Mouse (Mus musculus) cerebellum, postnatal 25 days (tissue): ENCODE measurements around the gene H2afj.

Source experiments
- DNase-seq, 2 experiments: peaks; one replicate each; pipeline ENCODE4 v3.0.0; 2021; ENCODE audit warnings: mixed read lengths in 2 of 2

H2afj gene

GRCm38 (mm10) chr6:136806819-136807218 lies 1.2 kb upstream of the H2afj start:
- DNase-seq, result no peak

GRCm38 (mm10) chr6:136807395-136808013 lies 540 bp upstream of the H2afj start:
- DNase-seq, result no peak

- no peak for DNase-seq
These were observed 595 bp downstream of the H2afj start for GRCm38 (mm10) chr6:136808631-136809046.

- no peak for DNase-seq
These were observed 1.0 kb downstream of the H2afj start for GRCm38 (mm10) chr6:136809077-136809476.

- DNase-seq, result no peak
These were observed 1.6 kb downstream of the H2afj start for GRCm38 (mm10) chr6:136809673-136810072.

- no peak for DNase-seq
These were observed 3.2 kb downstream of the H2afj start for GRCm38 (mm10) chr6:136811196-136811595.

GRCm38 (mm10) chr6:136813117-136813516 lies 5.1 kb downstream of the H2afj start:
- DNase-seq, result no peak

- DNase-seq, result no peak
These were observed 7.3 kb downstream of the H2afj start for GRCm38 (mm10) chr6:136815381-136815780.

- no peak for DNase-seq
These were observed 8.8 kb downstream of the H2afj start for GRCm38 (mm10) chr6:136816826-136817225.

- DNase-seq, result no peak
These were observed 9.5 kb downstream of the H2afj start for GRCm38 (mm10) chr6:136817549-136817948.

- no peak for DNase-seq
These were observed 12.3 kb downstream of the H2afj start for GRCm38 (mm10) chr6:136820381-136820780.

- DNase-seq, result no peak
These were observed 13.0 kb downstream of the H2afj start for GRCm38 (mm10) chr6:136821086-136821485.

GRCm38 (mm10) chr6:136824987-136825386 lies 16.9 kb downstream of the H2afj start:
- no peak for DNase-seq

- DNase-seq, result no peak
These were observed 19.1 kb downstream of the H2afj start for GRCm38 (mm10) chr6:136827116-136827515.

GRCm38 (mm10) chr6:136827516-136827880 lies 19.5 kb downstream of the H2afj start, which contains the start of gene BC049715:
Gene BC049715, plus strand, starts transcription at chr6:136827626.
- no peak for DNase-seq

GRCm38 (mm10) chr6:136827881-136828561 lies 20.0 kb downstream of the H2afj start, which contains the start of gene Wbp11:
Gene Wbp11, minus strand, starts transcription at chr6:136828233.
- peak; percentile 96 for DNase-seq

- no peak for DNase-seq
These were observed 20.6 kb downstream of the H2afj start for GRCm38 (mm10) chr6:136828681-136829080.

- no peak for DNase-seq
These were observed 23.7 kb downstream of the H2afj start for GRCm38 (mm10) chr6:136831712-136832111.

- no peak for DNase-seq
These were observed 27.3 kb downstream of the H2afj start, which contains the start of gene Smco3 for GRCm38 (mm10) chr6:136835352-136835751. Gene Smco3, minus strand, starts transcription at chr6:136835452.

- DNase-seq, result no peak
These were observed 29.3 kb downstream of the H2afj start for GRCm38 (mm10) chr6:136837323-136837722.

- DNase-seq, result no peak
These were observed 36.9 kb downstream of the H2afj start for GRCm38 (mm10) chr6:136844903-136845302.

GRCm38 (mm10) chr6:136845706-136846480 lies 37.8 kb downstream of the H2afj start:
- DNase-seq, result no peak

GRCm38 (mm10) chr6:136847267-136847666 lies 39.2 kb downstream of the H2afj start:
- no peak for DNase-seq

GRCm38 (mm10) chr6:136847790-136848189 lies 39.7 kb downstream of the H2afj start:
- peak; percentile 14 to 47 for DNase-seq
